Mouse (Mus musculus) midbrain, embryonic 13.5 days (tissue): ENCODE data around the gene Slc25a12. TPM values are rescaled to one million over a fixed set of nuclear protein-coding genes. Genes with fewer than 3 reads are reported as not detected.

ENCODE experiments used
- ATAC-seq: fragments of 200-750 bp; cut with Nextera tagmentation; 2 replicates; pipeline ENCODE4 v1.8.0; 2017; ENCODE audit warnings: mild to moderate bottlenecking, moderate TSS enrichment, moderate library complexity
- H3K27ac ChIP-seq: fragments of 300-500 bp; sonication (generic); 2 replicates; pipeline ENCODE4 v1.5.1; 2015; ENCODE audit warnings: inconsistent platforms, mild to moderate bottlenecking, moderate library complexity
- H3K27me3 ChIP-seq: fragments of 300-500 bp; sonication (generic); 2 replicates; pipeline ENCODE4 v1.6.1; 2015; ENCODE audit warnings: mild to moderate bottlenecking, inconsistent platforms
- H3K36me3 ChIP-seq: fragments of 300-500 bp; sonication (generic); 2 replicates; pipeline ENCODE4 v1.6.1; 2015; ENCODE audit warnings: mild to moderate bottlenecking, inconsistent platforms
- H3K4me1 ChIP-seq: fragments of 300-500 bp; sonication (generic); replicated peaks from 2 replicates; pipeline ENCODE4 v1.6.1; 2015; ENCODE audit warnings: inconsistent platforms
- H3K4me2 ChIP-seq: fragments of 300-500 bp; sonication (generic); replicated peaks from 2 replicates; pipeline ENCODE4 v1.6.1; 2015; ENCODE audit warnings: moderate library complexity, mild to moderate bottlenecking, inconsistent platforms
- H3K4me3 ChIP-seq: fragments of 300-500 bp; sonication (generic); replicated peaks from 2 replicates; pipeline ENCODE4 v1.5.1; 2015; ENCODE audit warnings: mild to moderate bottlenecking, inconsistent platforms
- H3K9ac ChIP-seq: fragments of 300-500 bp; sonication (generic); replicated peaks from 2 replicates; pipeline ENCODE4 v1.6.1; 2015; ENCODE audit warnings: mild to moderate bottlenecking, inconsistent platforms
- H3K9me3 ChIP-seq: fragments of 300-500 bp; sonication (generic); 2 replicates; pipeline ENCODE4 v1.6.1; 2016; ENCODE audit warnings: mild to moderate bottlenecking, inconsistent platforms
- WGBS: fragments of 180-500 bp; shearing (Covaris S2); methylation state at CpG from one replicate; pipeline ENCODE4 v1.1.7; 2015; 5-methylcytosine and 5-hydroxymethylcytosine counted together
- polyA plus RNA-seq: library from polyadenylated mRNA; unstranded; fragments of >200 nt; fragmentation: Nextera tagmentation; extraction: Ambion mirVana; gene quantifications from 2 replicates; pipeline ENCODE4 v1.2.1, GENCODE M21; 2015

The Slc25a12 gene
- polyA plus RNA-seq, 1 experiment from 2014 or later, result 64.2 TPM

- H3K4me3 ChIP-seq, result no peak overlapping the region
- no peak overlapping the region for H3K4me2 ChIP-seq
- no peak overlapping the region for H3K9ac ChIP-seq
- no peaks in the 10 kb centered on the region for H3K27me3 ChIP-seq
- 89% methylated on average over 4 of the region's 4 CpGs for WGBS
- H3K27ac ChIP-seq, result no peak overlapping the region
- H3K4me1 ChIP-seq, result no peaks in the 10 kb centered on the region
- H3K9me3 ChIP-seq, result no peaks in the 10 kb centered on the region
- no peak for ATAC-seq
- peaks cover 39% of the 10 kb centered on the region for H3K36me3 ChIP-seq
Measured at GRCm38 (mm10) chr2:71235420-71235819, 132.1 kb downstream of the Slc25a12 start.

GRCm38 (mm10) chr2:71232976-71233375 is 134.6 kb downstream of the Slc25a12 start:
- Histone ChIP-seq H3K4me2 (no peak overlapping the region), H3K36me3 (peaks cover 27% of the 10 kb centered on the region), H3K9ac (no peak overlapping the region), H3K9me3 (no peaks in the 10 kb centered on the region), H3K4me3 (no peak overlapping the region), H3K27me3 (no peaks in the 10 kb centered on the region), H3K27ac (no peak overlapping the region), H3K4me1 (no peaks in the 10 kb centered on the region)
- WGBS, result 80% methylated on average over 2 of the region's 2 CpGs
- no peak for ATAC-seq

GRCm38 (mm10) chr2:71231951-71232350 is 135.6 kb downstream of the Slc25a12 start:
- Histone ChIP-seq H3K9ac (no peak overlapping the region), H3K4me2 (no peak overlapping the region), H3K4me3 (no peak overlapping the region), H3K9me3 (no peaks in the 10 kb centered on the region), H3K36me3 (peaks cover 24% of the 10 kb centered on the region), H3K4me1 (0 out of 2 replicates have a peak, but pooled peaks cover 2% of the 10 kb centered on the region), H3K27ac (no peak overlapping the region), H3K27me3 (no peaks in the 10 kb centered on the region)
- 96% methylated on average over 5 of the region's 5 CpGs for WGBS
- no peak for ATAC-seq

GRCm38 (mm10) chr2:71229603-71230002 is 137.9 kb downstream of the Slc25a12 start:
- Histone ChIP-seq H3K36me3 (peaks cover 10% of the 10 kb centered on the region), H3K27ac (no peak overlapping the region), H3K9me3 (no peaks in the 10 kb centered on the region), H3K4me1 (peaks cover 5% of the 10 kb centered on the region), H3K27me3 (no peaks in the 10 kb centered on the region), H3K4me3 (no peak overlapping the region), H3K9ac (no peak overlapping the region), H3K4me2 (no peak overlapping the region)
- ATAC-seq, result no peak
- WGBS, result 95% methylated on average over 1 of the region's 1 CpGs

GRCm38 (mm10) chr2:71227398-71227797 is 140.2 kb downstream of the Slc25a12 start:
- H3K27me3 ChIP-seq, result no peaks in the 10 kb centered on the region

More at GRCm38 (mm10) chr2:71227398-71227797, 140.2 kb downstream of the Slc25a12 start:
- no peak for ATAC-seq
- Histone ChIP-seq H3K9me3 (no peaks in the 10 kb centered on the region), H3K4me1 (peaks cover 5% of the 10 kb centered on the region), H3K4me2 (no peak overlapping the region), H3K4me3 (no peak overlapping the region), H3K9ac (no peak overlapping the region), H3K27ac (no peak overlapping the region), H3K36me3 (peaks cover 29% of the 10 kb centered on the region)
- 53% methylated on average over 1 of the region's 1 CpGs for WGBS

Other genes starting within 250 kb of the Slc25a12 start
- 0.52 and 0.86 TPM in 2 replicates for gene Cybrd1, start 249.8 kb downstream of the Slc25a12 start, polyA plus RNA-seq
- gene Dync1i2, start 156.0 kb downstream of the Slc25a12 start, polyA plus RNA-seq, result 184 and 211 TPM in 2 replicates
- gene Hat1, start 21.2 kb upstream of the Slc25a12 start, polyA plus RNA-seq, result 73.5 and 75.3 TPM in 2 replicates
- gene Metap1d, start 85.5 kb upstream of the Slc25a12 start, polyA plus RNA-seq, result 35.1 and 39.3 TPM in 2 replicates
- gene Dlx1, start 160.4 kb upstream of the Slc25a12 start, polyA plus RNA-seq, result 53.6 and 56.4 TPM in 2 replicates
- 10.5 and 14.6 TPM in 2 replicates for gene Dlx2, start 179.0 kb upstream of the Slc25a12 start, polyA plus RNA-seq